Mouse (Mus musculus) intestine, postnatal 0 days (tissue): ENCODE measurements around the gene Tex46. TPM values are rescaled to one million over a fixed set of nuclear protein-coding genes. Genes with fewer than 3 reads are reported as not detected.

Experiments used
- ATAC-seq: fragments of 200-750 bp; cut with Nextera tagmentation; 2 replicates; pipeline ENCODE4 v1.8.0; 2017; ENCODE audit warnings: mild to moderate bottlenecking, moderate TSS enrichment, moderate library complexity
- H3K27ac ChIP-seq: fragments of 300-500 bp; sonication (generic); 2 replicates; pipeline ENCODE4 v1.5.1; 2014; ENCODE audit warnings: mild to moderate bottlenecking, low read depth, low read length, moderate library complexity
- H3K27me3 ChIP-seq: fragments of 300-500 bp; sonication (generic); replicated peaks from 2 replicates; pipeline ENCODE4 v1.6.1; 2014; ENCODE audit warnings: low read length, mixed read lengths; ENCODE audit not compliant: control insufficient read depth, insufficient read depth
- H3K36me3 ChIP-seq: fragments of 300-500 bp; sonication (generic); 2 replicates; pipeline ENCODE4 v1.6.1; 2014; ENCODE audit warnings: mild to moderate bottlenecking, moderate library complexity; ENCODE audit not compliant: control insufficient read depth, insufficient read depth
- H3K4me1 ChIP-seq: fragments of 300-500 bp; sonication (generic); replicated peaks from 2 replicates; pipeline ENCODE4 v1.6.1; 2014; ENCODE audit warnings: antibody characterized with exemption, low read length, mixed read lengths; ENCODE audit not compliant: control insufficient read depth, insufficient read depth
- H3K4me2 ChIP-seq: fragments of 300-500 bp; sonication (generic); replicated peaks from 2 replicates; pipeline ENCODE4 v1.6.1; 2014; ENCODE audit warnings: low read depth, mild to moderate bottlenecking, moderate library complexity
- H3K4me3 ChIP-seq: fragments of 300-500 bp; sonication (generic); 2 replicates; pipeline ENCODE4 v1.5.1; 2014; ENCODE audit warnings: low read depth, low read length
- H3K9ac ChIP-seq: fragments of 300-500 bp; sonication (generic); 2 replicates; pipeline ENCODE4 v1.6.1; 2014; ENCODE audit warnings: mild to moderate bottlenecking, low read depth, low read length
- H3K9me3 ChIP-seq: fragments of 300-500 bp; sonication (generic); 2 replicates; pipeline ENCODE4 v1.6.1; 2016; ENCODE audit warnings: mixed run types; ENCODE audit not compliant: control insufficient read depth
- CTCF ChIP-seq: sonication (generic); IDR thresholded peaks from 2 replicates; pipeline ENCODE4 v1.5.1; 2016; ENCODE audit warnings: low read depth, mild to moderate bottlenecking, control low read depth, antibody characterized with exemption, moderate library complexity
- WGBS: fragments of 180-500 bp; shearing (Covaris S2); extraction: QIAGEN DNeasy Blood & Tissue Kit; methylation state at CpG from one replicate; pipeline ENCODE4 v1.1.7; 2014; 5-methylcytosine and 5-hydroxymethylcytosine counted together
- polyA plus RNA-seq: library from polyadenylated mRNA; unstranded; fragments of >200 nt; fragmentation: Nextera tagmentation; extraction: Ambion mirVana; gene quantifications from 2 replicates; pipeline ENCODE4 v1.2.1, GENCODE M21; 2015

Gene Tex46
- polyA plus RNA-seq, 1 experiment from 2014 or later = not detected

- Histone ChIP-seq H3K9ac (0 out of 2 replicates have a peak overlapping the region, but pooled peaks have one; percentile 13), H3K27ac (no peak overlapping the region), H3K4me3 (peak overlapping the region; percentile 45), H3K9me3 (no peaks in the 10 kb centered on the region), H3K4me1 (0 out of 2 replicates have a peak, but pooled peaks cover 2% of the 10 kb centered on the region), H3K27me3 (peaks cover 29% of the 10 kb centered on the region), H3K36me3 (no peaks in the 10 kb centered on the region), H3K4me2 (peak overlapping the region; percentile 81)
- WGBS = 19% methylated on average over 29 of the region's 37 CpGs
- TF ChIP-seq CTCF = no peak
- ATAC-seq = no peak
These were observed 26.8 kb downstream of the Tex46 start for GRCm38 (mm10) chr4:136636983-136637562.

- peak; percentile 51 for ATAC-seq
- Histone ChIP-seq H3K9me3 (no peaks in the 10 kb centered on the region), H3K4me1 (0 out of 2 replicates have a peak, but pooled peaks cover 2% of the 10 kb centered on the region), H3K4me2 (peak overlapping the region; percentile 81), H3K9ac (peak overlapping the region; percentile 13; the same call in 1 of the 2 replicates), H3K36me3 (no peaks in the 10 kb centered on the region), H3K27ac (no peak overlapping the region), H3K27me3 (peaks cover 29% of the 10 kb centered on the region), H3K4me3 (peak overlapping the region; percentile 45)
- WGBS = 2% methylated on average over 73 of the region's 76 CpGs
- no peak for TF ChIP-seq CTCF
These were observed 27.5 kb downstream of the Tex46 start for GRCm38 (mm10) chr4:136637563-136638229.

- 57% methylated on average over 7 of the region's 7 CpGs for WGBS
- Histone ChIP-seq H3K4me1 (0 out of 2 replicates have a peak, but pooled peaks cover 2% of the 10 kb centered on the region), H3K27ac (no peak overlapping the region), H3K9me3 (no peaks in the 10 kb centered on the region), H3K27me3 (peaks cover 29% of the 10 kb centered on the region), H3K4me3 (no peak overlapping the region), H3K9ac (no peak overlapping the region), H3K4me2 (no peak overlapping the region), H3K36me3 (no peaks in the 10 kb centered on the region)
- TF ChIP-seq CTCF = no peak
- no peak for ATAC-seq
These were observed 28.1 kb downstream of the Tex46 start for GRCm38 (mm10) chr4:136638230-136638750.

- no peaks in the 10 kb centered on the region for H3K36me3 ChIP-seq
- H3K27ac ChIP-seq = no peak overlapping the region
- no peaks in the 10 kb centered on the region for H3K9me3 ChIP-seq
- no peak overlapping the region for H3K9ac ChIP-seq
- H3K4me1 ChIP-seq = 0 out of 2 replicates have a peak, but pooled peaks cover 2% of the 10 kb centered on the region
- peaks cover 29% of the 10 kb centered on the region for H3K27me3 ChIP-seq
- H3K4me2 ChIP-seq = no peak overlapping the region
- no peak for TF ChIP-seq CTCF
- ATAC-seq = no peak
- no peak overlapping the region for H3K4me3 ChIP-seq
- 24% methylated on average over 10 of the region's 10 CpGs for WGBS
These were observed 28.7 kb downstream of the Tex46 start for GRCm38 (mm10) chr4:136638890-136639289.

- no peaks in the 10 kb centered on the region for H3K27me3 ChIP-seq
- H3K4me1 ChIP-seq = no peaks in the 10 kb centered on the region
- peak overlapping the region; percentile 30; the same call in 1 of the 2 replicates for H3K4me2 ChIP-seq
- H3K4me3 ChIP-seq = no peak overlapping the region
- H3K27ac ChIP-seq = no peak overlapping the region
- no peaks in the 10 kb centered on the region; the same call in 1 of the 2 replicates for H3K36me3 ChIP-seq
- peak; percentile 21; the same call in 1 of the 2 replicates for ATAC-seq
- no peaks in the 10 kb centered on the region for H3K9me3 ChIP-seq
- peak; percentile 97 for TF ChIP-seq CTCF
- WGBS = 14% methylated on average over 11 of the region's 11 CpGs
- no peak overlapping the region for H3K9ac ChIP-seq
These were observed 38.8 kb downstream of the Tex46 start for GRCm38 (mm10) chr4:136648922-136649479.
